Mouse (Mus musculus) lung, postnatal 0 days (tissue): ENCODE measurements around the gene Pgpep1l.

Source experiments
- CTCF ChIP-seq: IDR thresholded peaks from 2 replicates; pipeline ENCODE4 v1.5.1; 2016; ENCODE audit warnings: antibody characterized with exemption, mild to moderate bottlenecking
- EP300 ChIP-seq: IDR thresholded peaks from 2 replicates; pipeline ENCODE4 v1.6.1; 2016; ENCODE audit warnings: antibody characterized with exemption, mild to moderate bottlenecking, control low read depth

DNA sequence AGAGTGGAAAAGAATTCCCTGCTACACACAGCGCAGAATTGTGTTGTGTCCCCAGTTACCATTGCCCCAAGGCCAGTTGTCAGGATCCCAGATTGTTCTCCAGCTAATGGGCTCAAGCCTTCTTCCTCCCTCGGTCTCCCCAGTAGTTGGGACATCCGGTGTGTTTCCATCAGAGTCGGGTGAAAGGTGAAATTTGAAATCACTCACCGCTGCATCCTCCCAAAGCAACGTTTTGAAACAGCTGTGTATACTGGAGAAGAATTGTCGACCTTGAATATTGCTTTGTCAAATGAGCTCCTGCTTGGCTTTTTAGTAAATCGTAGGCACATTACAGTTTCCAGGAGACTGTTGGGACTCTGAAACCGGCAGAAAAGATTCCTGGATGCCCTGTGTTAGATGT lies 10.9 kb upstream of the Pgpep1l start:
- TF ChIP-seq CTCF (no peak), EP300 (no peak)
